ENCODE assay signal across 23 mouse cellular contexts in the genomic region with DNA sequence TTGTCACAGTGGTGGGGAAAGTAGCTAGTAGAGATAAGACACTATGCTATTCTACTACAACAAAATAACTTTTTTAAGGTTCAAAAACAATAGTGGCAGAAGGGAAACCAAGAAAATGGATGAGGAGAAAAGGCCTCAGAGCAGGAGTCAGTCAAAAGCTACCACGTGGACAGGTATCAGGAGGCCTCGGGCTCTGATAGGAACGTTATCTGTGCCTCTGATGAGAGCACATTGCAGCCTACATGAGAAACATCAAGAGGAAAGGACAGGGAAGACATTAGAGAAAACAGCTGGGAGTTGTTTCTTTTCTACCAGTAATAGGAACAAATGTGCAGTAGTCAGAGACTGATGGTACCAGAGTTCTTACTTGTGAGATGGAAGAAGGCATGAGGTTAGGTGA. TPM values are rescaled to one million over a fixed set of nuclear protein-coding genes. Genes with fewer than 3 reads are reported as not detected.
"Had no signal": no experiment of that assay in that cellular context is flagged by ENCODE, and none has a peak within 500 bp of the region (broad histone marks: within the 10 kb centered on the region; RNA-seq: fewer than 3 reads in every experiment).

No protein-coding gene starts in this region.

- H3K4me3 ChIP-seq: gastrocnemius, adult 2 months; heart, embryonic 10.5 days; heart, embryonic 12.5 days; hindbrain, embryonic 10.5 days; hindbrain, embryonic 13.5 days; hindbrain, embryonic 15.5 days; kidney, embryonic 15.5 days; left cerebral cortex, adult 2 months; limb, embryonic 10.5 days; limb, embryonic 12.5 days; liver, embryonic 13.5 days had no signal

- DNase-seq: gastrocnemius, adult 2 months; gastrocnemius, postnatal 10 days; gastrocnemius, postnatal 25 days; heart, postnatal 10 days; heart, postnatal 4 days; kidney, adult 11 months; kidney, adult 2 months; kidney, adult 9 months; kidney, postnatal 14 days; liver, embryonic 13.5 days had no signal

- ATAC-seq: hindbrain, postnatal 0 days; intestine, embryonic 16.5 days had no signal

- H3K27ac ChIP-seq: heart, embryonic 10.5 days; hindbrain, embryonic 10.5 days; hindbrain, embryonic 13.5 days; hindbrain, embryonic 15.5 days; hindbrain, postnatal 0 days; kidney, embryonic 15.5 days; kidney, postnatal 0 days; left cerebral cortex, adult 2 months; limb, embryonic 10.5 days; limb, embryonic 12.5 days; liver, embryonic 13.5 days had no signal

- H3K27me3 ChIP-seq: heart, embryonic 12.5 days; hindbrain, embryonic 13.5 days; hindbrain, embryonic 15.5 days; kidney, embryonic 15.5 days; limb, embryonic 12.5 days; liver, embryonic 13.5 days had no signal

- H3K4me1 ChIP-seq: hindbrain, embryonic 13.5 days; hindbrain, embryonic 15.5 days; kidney, embryonic 15.5 days had no signal

- H3K9ac ChIP-seq: heart, embryonic 12.5 days; hindbrain, embryonic 13.5 days; hindbrain, embryonic 15.5 days; kidney, embryonic 15.5 days; limb, embryonic 12.5 days; liver, embryonic 13.5 days had no signal

- H3K36me3 ChIP-seq: heart, embryonic 10.5 days; heart, embryonic 12.5 days; hindbrain, embryonic 10.5 days; hindbrain, embryonic 13.5 days; hindbrain, embryonic 15.5 days; kidney, embryonic 15.5 days; limb, embryonic 10.5 days; limb, embryonic 12.5 days; liver, embryonic 13.5 days had no signal

- H3K4me2 ChIP-seq: heart, embryonic 12.5 days; hindbrain, embryonic 13.5 days; hindbrain, embryonic 15.5 days; kidney, embryonic 15.5 days; limb, embryonic 12.5 days; liver, embryonic 13.5 days had no signal

- H3K9me3 ChIP-seq: heart, embryonic 10.5 days; heart, embryonic 12.5 days; hindbrain, embryonic 10.5 days; hindbrain, embryonic 13.5 days; hindbrain, embryonic 15.5 days; kidney, embryonic 15.5 days; limb, embryonic 10.5 days; limb, embryonic 12.5 days; liver, embryonic 13.5 days had no signal

RNA-seq across cellular contexts. Expression of a gene that starts 41.4 kb away (rescaled TPM):
- total RNA-seq: granulocyte monocyte progenitor cell, adult 5-6 weeks had no signal
